Mouse (Mus musculus) gonadal fat pad, adult 2 months (tissue): ENCODE data around the gene Tmem200b. TPM values are rescaled to one million over a fixed set of nuclear protein-coding genes. Genes with fewer than 3 reads are reported as not detected.

Experiments used
- DNase-seq: peaks from one replicate; pipeline ENCODE4 v3.0.0-alpha.2; 2012; ENCODE audit warnings: low read depth
- polyA plus RNA-seq: library from polyadenylated mRNA; depleted of rRNA; stranded (reverse); fragments of >200 nt; gene quantifications from 2 replicates; pipeline ENCODE4 v1.2.3, GENCODE M21; 2012; rRNA removed

Tmem200b gene
- 9.0 and 12.7 TPM in 2 replicates for polyA plus RNA-seq

DNA sequence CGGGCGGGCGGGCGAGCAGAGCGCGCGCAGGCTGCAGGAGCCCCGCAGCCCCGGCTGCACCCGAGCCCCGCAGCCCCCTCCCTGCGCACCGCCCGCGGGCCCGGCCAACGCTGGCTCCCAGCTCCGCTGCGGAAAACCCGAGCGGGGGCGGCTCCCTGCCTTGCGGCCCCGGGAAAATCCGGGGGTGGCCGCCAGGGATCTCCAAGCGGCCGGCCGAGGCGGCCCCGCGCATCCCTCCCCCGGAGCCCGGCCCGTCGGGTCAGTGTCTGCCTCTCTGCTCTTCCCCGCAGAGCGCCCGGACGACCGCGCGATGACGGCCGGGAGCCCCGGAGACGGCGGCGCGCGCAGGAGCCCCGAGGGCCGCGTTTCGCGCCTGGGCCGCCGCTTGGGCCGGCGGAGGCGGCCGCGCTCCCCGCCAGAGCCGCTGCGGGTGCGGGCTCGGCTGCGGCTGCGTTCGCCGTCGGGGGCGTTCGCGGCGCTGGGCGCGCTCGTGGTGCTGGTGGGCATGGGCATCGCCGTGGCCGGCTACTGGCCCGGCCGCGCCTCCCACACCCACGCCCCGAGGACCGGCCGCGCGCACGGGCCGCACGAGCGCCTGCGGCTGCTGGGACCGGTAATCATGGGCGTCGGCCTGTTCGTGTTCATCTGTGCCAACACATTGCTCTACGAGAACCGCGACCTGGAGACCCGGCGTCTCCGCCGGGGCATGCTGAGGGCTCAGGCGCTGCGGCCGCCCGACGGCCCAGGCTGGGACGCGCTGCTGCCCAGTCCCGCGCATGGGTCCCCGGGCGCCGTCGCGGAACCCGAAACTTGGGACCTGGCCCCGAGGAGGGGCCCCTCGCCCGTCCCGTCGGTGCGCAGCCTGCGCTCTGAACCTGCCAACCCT is at the start of gene Tmem200b:
Gene Tmem200b (plus strand): TSS at position 311 of the 886 bp plus-strand sequence.
- no peak for DNase-seq

DNA sequence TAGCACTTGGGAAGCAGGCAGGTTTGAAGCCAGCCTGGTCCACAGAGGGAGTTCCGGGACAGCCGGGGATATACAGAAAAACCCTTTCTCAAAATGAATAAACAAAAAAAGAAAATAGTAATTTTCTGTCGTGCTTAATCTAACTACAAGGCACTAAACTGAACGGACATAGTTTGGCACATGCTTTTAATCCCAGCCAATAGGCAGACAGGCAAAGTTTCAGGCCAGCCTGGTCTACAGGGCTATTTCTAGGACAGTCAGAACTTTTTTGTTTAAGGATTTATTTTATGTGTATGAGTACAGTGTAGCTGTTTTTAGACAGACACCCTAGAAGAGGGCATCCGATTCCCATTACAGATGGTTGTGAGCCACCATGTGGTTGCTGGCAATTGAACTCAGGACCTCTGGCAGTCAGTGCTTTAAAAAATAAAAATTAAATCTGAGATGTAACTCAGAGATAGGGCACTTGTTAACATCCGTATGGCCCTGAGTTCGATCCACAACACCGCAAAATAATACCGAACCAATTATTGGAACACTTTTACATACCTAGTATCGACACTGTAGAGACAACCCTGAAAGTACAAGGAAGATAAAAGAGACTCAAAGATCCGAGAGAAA is 48.8 kb upstream of the Tmem200b start:
- no peak for DNase-seq

DNA sequence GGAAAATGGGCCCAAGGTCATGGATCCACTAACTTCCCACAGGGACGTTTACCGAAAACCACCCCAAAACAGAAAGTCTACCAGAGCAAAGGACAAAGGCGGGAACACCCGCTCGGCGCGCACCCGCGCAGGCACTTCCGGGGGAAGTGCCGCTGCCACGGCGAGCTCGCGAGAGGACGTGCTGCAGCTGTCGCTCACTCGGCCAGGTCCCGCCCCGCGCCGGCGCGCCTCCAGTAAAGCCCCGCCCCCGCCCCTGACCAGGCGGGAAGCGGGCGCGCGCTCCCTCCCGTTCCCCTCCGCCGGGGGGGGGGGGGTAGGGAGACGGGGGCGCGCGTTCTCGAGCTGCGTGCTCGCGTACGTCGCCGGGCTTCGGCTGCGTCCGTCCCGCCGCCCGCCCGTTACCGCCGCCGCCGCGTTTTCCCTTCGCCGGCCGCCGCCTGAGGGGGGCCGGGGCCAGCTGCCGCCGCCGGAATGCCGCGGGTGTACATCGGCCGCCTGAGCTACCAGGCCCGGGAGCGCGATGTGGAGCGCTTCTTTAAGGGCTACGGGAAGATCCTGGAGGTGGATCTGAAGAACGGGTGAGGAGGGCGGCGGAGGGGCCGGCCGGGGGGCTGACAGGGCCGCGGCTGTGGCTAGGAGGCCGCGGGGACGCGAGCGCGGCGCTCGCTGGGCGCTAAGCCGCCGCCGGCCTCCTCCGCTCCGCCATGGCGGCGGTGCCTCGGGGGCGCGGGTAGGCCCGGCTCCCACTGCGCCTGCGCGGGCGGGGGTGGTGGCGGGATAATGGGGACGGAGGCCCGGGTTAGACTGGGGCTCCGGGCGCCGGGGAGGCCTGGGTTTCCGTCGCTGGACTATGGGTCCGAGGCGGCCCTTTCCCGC is 48.0 kb upstream of the Tmem200b start, which contains the start of gene Srsf4:
Gene Srsf4 (plus strand): TSS at position 325 of the 876 bp plus-strand sequence.
- DNase-seq = no peak

DNA sequence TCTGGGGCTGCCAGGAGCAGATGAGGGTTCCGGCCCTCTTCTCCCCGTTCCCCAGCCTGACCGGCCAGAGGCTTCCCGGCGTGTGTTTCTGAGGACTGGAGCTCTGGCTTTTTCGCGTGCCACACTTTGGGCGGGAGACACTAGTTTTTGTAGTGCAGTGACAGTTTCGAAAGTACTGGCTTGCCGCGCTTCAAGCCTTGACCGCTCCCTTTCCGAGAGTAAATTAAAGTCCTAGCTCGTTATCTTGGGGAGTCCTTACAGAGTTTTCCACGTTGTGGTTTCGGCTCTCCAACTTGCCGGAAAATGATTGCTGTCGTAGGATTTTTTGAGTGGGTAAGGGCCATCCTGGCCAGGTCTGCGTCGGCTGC is 47.4 kb upstream of the Tmem200b start:
- DNase-seq = no peak

DNA sequence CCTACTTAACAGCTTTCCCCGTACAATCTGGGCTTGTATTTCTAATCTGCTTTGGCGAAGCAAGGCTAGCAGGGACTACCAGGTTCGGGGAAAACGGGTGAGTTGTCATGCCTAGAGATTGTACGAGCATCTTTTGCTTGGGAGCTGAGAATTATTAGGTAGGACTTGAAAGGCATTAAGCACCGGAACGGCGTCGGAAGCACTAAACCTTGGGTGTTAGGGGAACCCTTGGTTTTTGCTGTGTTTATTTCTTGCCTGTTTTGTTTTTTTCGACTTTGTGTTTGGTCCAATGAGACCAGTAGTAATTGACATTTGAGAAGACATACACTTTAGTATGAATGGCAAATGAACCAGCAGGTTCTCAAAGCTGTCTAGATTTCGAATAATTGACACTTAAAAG is 47.0 kb upstream of the Tmem200b start:
- no peak for DNase-seq

DNA sequence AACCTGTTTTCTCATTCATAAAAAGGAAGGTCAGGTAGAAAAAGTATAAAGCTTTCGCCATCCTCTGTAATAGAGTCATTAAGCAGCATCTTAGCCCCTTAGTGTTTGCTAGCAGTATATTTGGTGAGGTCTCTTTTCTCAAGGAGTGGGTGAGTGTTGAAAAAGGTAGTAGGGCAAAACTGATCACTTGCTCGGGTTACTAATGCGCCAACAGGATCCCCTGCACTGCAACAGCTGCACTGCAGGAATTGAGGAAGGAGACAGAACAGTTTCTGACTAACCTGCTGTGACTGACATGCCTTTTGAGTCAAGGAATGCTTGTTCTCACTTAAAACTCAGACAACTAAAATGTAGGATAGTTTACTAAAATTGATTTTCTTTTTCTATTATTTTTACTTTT is 46.3 kb upstream of the Tmem200b start:
- DNase-seq = no peak

DNA sequence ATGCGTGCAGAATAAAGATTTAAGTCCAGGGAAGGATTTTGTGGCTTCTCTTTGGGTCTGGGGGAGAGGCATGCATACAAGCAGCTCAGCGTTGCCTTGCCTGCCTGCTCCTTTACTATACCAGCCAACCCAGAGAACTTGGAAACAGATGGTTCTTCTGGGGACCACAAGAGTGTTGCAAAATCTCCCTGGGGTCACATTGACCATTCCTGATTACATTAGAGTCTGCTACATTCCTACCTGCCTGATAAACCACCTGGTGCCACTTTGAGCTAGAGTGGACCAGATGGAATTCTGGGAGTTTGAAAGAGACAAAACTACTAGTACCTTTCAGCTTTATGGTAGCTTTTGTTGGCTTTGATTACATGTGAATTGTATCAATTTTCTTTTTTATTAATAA is 44.7 kb upstream of the Tmem200b start:
- no peak for DNase-seq

DNA sequence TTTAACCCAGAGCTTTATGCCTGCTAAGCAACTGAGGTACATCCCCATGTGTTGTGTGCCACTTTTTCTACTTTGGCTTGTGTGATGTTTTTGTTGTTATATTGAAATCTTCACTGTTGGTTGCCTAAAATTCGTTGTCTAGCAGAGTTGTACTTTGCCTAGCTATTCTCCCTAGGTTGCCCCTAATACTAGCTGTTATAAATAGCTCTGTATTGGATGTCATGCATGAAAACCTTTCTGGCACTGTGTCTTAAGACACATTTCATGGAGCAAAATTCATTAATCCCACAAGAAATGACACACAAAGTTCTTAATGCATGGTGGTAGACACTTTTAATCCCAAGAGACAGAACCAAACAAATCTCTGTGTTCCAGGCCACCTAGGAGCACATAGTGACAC is 41.9 kb upstream of the Tmem200b start:
- DNase-seq = no peak

DNA sequence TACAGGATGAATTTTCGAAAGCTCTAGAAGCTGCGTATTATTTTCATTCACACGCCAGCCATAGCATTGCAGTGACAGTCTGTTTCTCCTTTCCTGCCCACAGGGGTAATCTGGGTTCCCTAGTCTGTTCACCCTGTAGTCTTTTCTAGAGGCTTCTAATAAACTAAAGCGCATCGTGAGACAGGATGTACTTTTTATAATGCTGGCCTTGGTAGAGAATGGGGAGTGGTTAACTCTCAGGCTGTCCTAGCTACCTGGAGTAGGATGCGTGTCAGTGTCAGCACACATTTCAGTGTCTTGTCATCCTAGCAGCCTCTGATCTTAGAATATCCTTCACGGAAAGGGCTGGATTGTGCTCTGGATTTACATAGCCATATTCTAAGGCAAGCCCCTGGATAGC is 40.3 kb upstream of the Tmem200b start:
- DNase-seq = no peak

DNA sequence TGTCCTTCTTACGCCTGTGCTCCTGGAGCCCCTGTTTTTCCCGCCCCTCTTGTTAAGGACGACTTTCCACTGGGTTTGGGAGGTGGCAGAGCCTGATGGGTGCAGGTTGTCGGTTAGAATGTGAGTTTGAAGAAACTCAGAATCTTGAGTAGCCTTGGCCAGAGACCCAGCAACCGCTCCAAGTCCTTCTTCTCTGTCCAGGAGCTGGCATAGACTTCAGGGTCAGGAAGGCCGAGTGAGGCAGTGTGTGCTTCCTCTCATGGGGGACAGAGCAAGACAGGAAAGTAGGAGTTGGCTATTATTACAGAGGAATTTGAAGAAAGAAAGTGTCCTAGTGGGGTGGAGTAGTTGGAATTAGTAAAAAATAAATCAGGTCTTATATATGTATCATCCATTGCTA is 38.0 kb upstream of the Tmem200b start:
- no peak for DNase-seq

DNA sequence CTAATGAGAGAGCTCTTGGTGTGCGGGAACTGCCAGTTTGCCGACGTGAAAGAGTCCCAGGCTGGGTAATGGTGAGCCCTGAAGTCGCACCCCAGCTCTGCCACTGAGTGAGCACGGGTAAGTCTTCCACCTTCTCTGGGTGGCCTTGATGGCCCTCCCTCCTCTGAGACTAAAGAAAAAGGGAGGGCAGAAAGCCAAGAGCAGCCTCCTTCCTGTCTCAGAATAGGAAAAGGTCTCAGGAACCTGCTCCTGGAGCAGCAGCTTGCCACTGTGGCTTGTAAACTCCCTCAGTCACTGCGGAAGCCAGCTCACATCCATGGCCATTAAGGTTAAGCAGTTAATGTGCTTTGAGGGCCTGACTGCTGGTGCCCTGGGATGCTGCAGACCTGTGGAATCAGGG is 36.2 kb upstream of the Tmem200b start:
- no peak for DNase-seq

DNA sequence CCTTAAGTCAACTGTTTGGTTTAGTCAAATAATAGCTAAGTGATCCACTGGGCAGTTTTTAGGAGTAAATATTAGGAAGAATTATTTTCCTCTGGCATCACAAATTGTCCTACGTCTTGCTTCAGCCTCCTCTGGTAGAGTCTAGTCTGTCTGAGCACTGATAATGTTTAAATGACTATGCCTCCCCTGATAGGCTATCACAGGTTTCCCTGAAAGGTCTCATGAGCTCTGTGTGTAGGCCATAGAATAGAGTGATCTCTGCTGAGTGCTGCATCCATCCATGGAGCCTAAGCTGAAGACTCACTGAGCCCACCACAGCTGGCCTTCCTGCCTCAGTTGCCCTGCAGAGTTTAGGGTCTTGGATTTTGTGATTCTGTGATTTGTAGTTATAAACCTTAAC is 33.0 kb upstream of the Tmem200b start:
- DNase-seq = no peak

DNA sequence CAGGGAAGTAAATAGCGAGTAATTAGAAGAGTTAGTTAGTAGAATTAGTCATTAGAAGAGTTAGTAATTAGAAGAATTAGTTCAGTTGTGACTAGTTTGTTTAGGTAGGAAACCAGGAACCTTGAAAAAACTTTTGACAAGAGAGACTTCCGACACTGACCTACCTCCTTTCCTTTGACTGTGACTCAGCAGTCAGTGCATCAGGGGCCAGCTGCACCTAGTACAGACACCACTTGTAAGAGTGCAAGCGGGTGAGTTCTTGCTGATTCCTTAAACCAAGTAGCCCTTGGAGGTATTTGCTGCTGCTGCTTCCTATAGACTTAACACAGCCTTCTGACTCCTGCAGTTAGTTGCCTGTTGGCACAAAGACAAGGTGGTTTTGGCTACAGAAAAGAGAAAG is 30.9 kb upstream of the Tmem200b start:
- no peak for DNase-seq

DNA sequence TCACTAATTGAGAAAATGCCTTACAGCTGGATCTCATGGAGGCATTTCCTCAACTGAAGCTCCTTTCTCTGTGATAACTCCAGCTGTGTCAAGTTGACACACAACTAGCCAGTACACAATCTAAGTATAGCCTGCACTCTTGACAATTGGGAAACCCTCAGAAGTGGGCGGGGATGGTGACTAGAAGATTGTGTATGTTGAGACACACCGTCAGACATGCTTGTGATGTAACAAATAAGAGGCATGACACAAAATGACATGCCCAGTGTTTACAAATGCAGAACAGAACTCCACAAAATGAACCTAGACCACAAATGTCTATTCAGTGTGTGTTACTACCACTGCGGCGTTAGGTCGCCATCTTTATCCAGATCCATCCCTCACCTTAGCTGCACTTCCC is 24.5 kb upstream of the Tmem200b start:
- no peak for DNase-seq

DNA sequence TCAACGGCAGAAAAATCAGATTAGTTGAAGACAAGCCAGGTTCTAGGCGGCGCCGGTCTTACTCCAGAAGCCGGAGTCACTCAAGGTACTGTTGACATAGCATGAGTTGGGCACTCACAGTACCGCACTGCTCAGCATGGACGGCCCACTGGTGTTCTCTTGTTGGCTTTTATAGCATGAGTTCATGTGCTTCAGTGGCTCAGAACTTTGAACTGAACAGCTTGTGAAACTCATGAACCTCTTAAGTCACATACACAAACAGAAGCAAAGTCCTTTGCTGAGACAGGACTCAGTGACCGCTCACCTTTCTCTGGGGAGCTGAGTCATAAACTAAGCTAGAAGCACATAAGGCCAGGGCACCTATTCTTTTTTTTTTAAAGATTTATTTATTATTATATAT is 23.8 kb upstream of the Tmem200b start:
- no peak for DNase-seq

DNA sequence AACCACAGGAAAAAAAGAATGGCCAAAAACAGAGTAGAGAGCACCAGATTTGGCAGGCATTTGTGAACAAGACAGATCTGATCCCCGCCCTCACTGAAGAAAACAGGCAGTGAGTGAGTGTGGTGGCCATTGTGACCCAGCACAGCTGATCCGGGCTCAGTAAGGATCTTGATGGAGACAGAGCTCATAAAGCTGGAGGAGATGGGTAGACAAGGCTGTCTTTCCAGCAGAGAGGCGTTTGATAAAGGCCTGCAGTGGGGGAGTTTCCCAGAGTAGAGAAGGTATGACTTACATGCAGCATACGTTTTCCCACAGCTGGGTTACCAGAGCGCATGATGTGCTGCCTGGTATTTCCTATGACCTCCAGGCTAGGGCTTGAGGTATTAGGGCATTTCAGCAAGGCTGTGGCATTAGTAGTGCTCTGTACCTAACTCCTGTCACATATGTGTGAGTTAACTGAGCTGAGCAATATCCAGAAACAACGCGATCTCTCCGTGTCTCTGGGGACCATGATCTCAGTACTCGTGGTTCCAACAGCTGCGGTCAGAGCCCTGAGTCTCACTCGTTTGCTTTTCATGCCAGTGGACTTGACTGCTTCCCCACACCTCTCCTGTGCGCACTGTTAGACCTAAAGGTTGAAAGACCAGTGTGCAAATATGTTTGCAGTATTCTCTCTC is 22.9 kb upstream of the Tmem200b start:
- no peak for DNase-seq

DNA sequence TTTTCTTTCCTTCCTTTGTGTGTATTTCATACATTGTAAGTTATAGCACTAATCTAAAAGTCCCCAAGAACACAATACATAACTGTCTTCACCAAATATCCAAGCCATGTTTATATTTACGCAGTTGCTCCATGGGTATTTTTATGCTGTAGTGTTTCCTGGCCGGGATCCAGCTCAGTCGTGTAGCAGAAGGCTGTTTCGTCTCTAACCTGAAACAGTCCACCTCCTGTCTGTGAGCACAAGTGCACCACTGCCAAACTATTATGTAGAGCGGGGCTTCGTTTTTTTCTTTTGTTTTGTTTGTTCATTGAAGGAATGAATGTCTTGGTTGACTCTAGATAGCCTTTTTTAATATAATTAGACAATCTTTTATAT is 22.4 kb upstream of the Tmem200b start:
- no peak for DNase-seq

DNA sequence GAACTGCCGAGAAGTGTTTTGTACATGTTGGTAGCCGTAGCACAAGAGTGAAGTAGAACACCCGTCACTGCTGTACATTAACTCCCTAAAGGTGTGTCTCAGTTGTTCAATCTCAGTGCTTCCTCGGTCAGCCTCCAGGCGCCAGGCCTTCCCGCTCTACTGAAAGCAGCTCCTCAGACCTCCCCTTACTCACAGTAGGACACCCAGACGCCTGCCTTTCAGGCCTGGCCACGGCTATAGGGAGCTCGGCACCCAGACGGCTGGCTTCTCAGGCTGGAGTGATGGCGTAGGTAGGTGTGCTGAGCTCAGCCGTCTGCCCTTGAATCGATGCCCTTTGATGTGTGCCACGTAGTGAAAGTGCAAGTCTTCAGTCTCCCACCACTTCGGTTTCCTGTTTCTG is 20.5 kb upstream of the Tmem200b start:
- DNase-seq = no peak

DNA sequence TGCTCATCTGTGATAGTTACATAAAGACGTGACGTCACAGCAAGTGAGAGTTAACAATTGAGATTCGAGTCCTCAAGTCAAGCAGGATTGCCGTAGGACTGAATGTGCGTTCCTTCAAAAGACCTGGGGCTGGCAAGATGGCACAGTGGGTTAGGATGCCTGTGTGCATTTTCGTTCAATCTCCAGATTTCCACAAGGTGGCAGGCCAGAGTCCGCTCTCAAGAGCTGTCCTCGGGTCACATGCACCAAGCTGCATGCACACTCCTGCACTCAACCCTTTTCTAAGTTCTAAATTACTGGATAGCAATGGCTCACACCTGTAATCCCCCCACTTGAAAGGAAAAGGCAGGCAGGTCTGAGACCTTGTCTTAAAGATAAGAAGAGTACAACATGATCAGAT is 17.1 kb upstream of the Tmem200b start:
- DNase-seq = no peak

DNA sequence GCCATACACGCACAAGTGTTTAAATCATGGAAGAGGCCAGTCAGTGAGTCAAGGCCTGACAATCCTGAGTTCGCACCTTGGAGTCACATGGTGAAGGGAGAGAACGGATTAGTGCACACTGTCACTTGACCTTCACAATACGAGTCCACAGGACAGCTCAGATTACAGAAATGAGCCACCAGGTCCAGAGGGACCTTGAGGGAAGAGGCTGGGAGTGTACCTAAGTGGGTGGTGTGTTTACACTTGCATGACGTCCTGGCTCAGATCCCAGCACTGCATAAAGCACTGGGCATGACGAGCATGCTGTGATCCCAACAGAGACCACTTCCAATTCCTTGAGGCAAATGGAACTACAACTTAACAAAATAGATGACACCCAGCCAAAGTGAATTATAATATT is 15.1 kb upstream of the Tmem200b start:
- no peak for DNase-seq

DNA sequence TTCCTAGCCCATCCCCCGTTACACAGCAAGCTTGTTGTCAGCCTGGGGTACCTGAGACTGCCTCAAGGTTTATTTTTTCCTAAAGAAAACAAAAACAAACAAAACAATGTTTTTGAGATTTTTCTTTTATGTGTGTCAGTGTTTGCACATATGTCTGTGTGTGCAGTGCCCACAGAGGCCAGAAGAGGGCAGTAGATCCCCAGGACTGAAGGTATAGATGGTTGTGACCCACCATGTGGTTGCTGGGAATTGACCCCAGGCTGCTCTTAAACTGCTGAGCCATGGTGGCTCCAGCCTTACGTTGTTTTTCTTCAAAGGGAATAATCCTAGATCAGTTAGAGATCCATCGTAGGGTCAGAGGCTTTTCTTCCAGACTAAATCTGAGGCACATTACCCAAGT is 13.7 kb upstream of the Tmem200b start:
- no peak for DNase-seq
